Mouse (Mus musculus) forebrain, postnatal 0 days (tissue): ENCODE measurements around the gene Efhd2. TPM values are rescaled to one million over a fixed set of nuclear protein-coding genes. Genes with fewer than 3 reads are reported as not detected.

Source experiments
- ATAC-seq: fragments of 200-750 bp; cut with Nextera tagmentation; 2 replicates; pipeline ENCODE4 v1.8.0; 2017; ENCODE audit warnings: mild to moderate bottlenecking, moderate library complexity
- DNase-seq: peaks from one replicate; pipeline ENCODE4 v3.0.0-alpha.2; 2015
- H3K27ac ChIP-seq: fragments of 300-500 bp; sonication (generic); 2 replicates; pipeline ENCODE4 v1.5.1; 2014; ENCODE audit warnings: low read depth, mild to moderate bottlenecking, antibody characterized with exemption, low read length, moderate library complexity, mixed read lengths
- H3K27me3 ChIP-seq: fragments of 300-500 bp; sonication (generic); 2 replicates; pipeline ENCODE4 v1.6.1; 2014; ENCODE audit warnings: mild to moderate bottlenecking, low read length, mixed read lengths; ENCODE audit not compliant: insufficient read depth
- H3K36me3 ChIP-seq: fragments of 300-500 bp; sonication (generic); 2 replicates; pipeline ENCODE4 v1.6.1; 2014; ENCODE audit warnings: mild to moderate bottlenecking, moderate library complexity; ENCODE audit not compliant: insufficient read depth
- H3K4me1 ChIP-seq: fragments of 300-500 bp; sonication (generic); 2 replicates; pipeline ENCODE4 v1.6.1; 2014; ENCODE audit warnings: antibody characterized with exemption; ENCODE audit not compliant: insufficient read depth
- H3K4me2 ChIP-seq: fragments of 300-500 bp; sonication (generic); 2 replicates; pipeline ENCODE4 v1.6.1; 2014; ENCODE audit warnings: low read depth, mild to moderate bottlenecking, moderate library complexity
- H3K4me3 ChIP-seq: fragments of 300-500 bp; sonication (generic); 2 replicates; pipeline ENCODE4 v1.5.1; 2014; ENCODE audit warnings: low read depth, low read length, mixed read lengths
- H3K9ac ChIP-seq: fragments of 300-500 bp; sonication (generic); 2 replicates; pipeline ENCODE4 v1.6.1; 2014; ENCODE audit warnings: mild to moderate bottlenecking
- H3K9me3 ChIP-seq: fragments of 300-500 bp; sonication (generic); 2 replicates; pipeline ENCODE4 v1.6.1; 2016; ENCODE audit warnings: low read length
- CTCF ChIP-seq: sonication (generic); IDR thresholded peaks from 2 replicates; pipeline ENCODE4 v1.5.1; 2016; ENCODE audit warnings: antibody characterized with exemption, control low read depth, low read depth
- WGBS: fragments of 180-500 bp; shearing (Covaris S2); extraction: QIAGEN DNeasy Blood & Tissue Kit; methylation state at CpG from one replicate; pipeline ENCODE4 v1.1.7; 2014; 5-methylcytosine and 5-hydroxymethylcytosine counted together
- polyA plus RNA-seq: library from polyadenylated mRNA; unstranded; fragments of >200 nt; fragmentation: Nextera tagmentation; extraction: Ambion mirVana; gene quantifications from 2 replicates; pipeline ENCODE4 v1.2.1, GENCODE M21; 2015
- total RNA-seq: library from RNA; depleted of rRNA; stranded (reverse); fragments of >200 nt; gene quantifications from 2 replicates; pipeline ENCODE4 v1.2.3, GENCODE M21; 2014

Efhd2 gene
- total and polyA plus RNA-seq, 2 experiments from 2014 or later = 30.7 to 52.2 TPM

DNA sequence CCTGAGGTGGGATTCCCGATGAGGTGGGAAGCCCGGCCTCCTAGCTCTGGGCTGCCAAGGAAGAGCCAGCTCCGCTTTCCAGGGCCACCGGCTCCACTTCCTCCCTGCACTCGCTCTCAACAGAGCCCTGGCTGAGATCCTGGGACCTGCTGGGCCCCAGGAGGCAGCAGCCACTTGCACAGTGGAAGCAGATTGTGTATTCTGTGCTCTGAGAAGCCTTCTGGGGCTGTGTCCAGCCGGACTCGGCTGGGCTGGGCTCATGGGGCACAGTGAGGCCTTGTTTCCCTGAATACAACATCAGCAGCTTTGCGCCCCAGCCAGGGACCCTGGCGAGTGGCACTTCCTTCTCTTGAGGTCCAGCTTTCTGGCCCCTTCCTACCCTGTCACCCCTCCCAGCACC is 2.8 kb downstream of the Efhd2 start:
- 0 out of 2 replicates have a peak overlapping the region, but pooled peaks have one; percentile 15 for H3K9ac ChIP-seq
- 36% methylated on average over 9 of the region's 9 CpGs for WGBS
- no peak for TF ChIP-seq CTCF
- H3K27ac ChIP-seq = peak overlapping the region; percentile 37; the same call in 1 of the 2 replicates
- H3K27me3 ChIP-seq = no peaks in the 10 kb centered on the region
- H3K4me1 ChIP-seq = peaks cover 29% of the 10 kb centered on the region
- peak overlapping the region; percentile 91 for H3K4me2 ChIP-seq
- H3K4me3 ChIP-seq = 0 out of 2 replicates have a peak overlapping the region, but pooled peaks have one; percentile 76
- ATAC-seq (peak; percentile 56), DNase-seq (peak; percentile 71)
- H3K9me3 ChIP-seq = no peaks in the 10 kb centered on the region
- no peaks in the 10 kb centered on the region for H3K36me3 ChIP-seq

DNA sequence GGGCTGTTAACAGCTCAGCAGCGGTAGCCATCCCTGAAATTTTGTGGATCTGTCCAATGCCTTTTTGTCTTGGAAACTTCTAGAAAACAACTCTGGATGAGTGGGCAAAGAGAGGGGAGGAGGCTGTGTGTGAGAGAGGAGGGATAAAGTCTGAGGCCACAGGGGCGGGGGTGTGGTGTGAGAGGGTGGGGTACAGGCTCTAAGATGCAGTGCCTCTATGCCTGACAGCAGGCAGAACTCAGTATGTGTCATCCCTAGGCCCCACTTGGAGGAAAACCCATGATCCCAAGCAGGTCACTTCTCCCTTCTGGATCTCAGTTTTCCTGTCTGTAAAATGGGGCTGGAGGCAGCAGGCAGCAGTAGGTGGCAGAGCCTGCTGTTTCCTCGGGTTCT is 3.4 kb downstream of the Efhd2 start:
- no peaks in the 10 kb centered on the region for H3K27me3 ChIP-seq
- H3K4me3 ChIP-seq = no peak overlapping the region
- no peaks in the 10 kb centered on the region for H3K36me3 ChIP-seq
- H3K9ac ChIP-seq = no peak overlapping the region
- peaks cover 31% of the 10 kb centered on the region for H3K4me1 ChIP-seq
- DNase-seq = no peak
- H3K9me3 ChIP-seq = no peaks in the 10 kb centered on the region
- peak overlapping the region; percentile 91; the same call in 1 of the 2 replicates for H3K4me2 ChIP-seq
- ATAC-seq = no peak
- peak overlapping the region; percentile 37; the same call in 1 of the 2 replicates for H3K27ac ChIP-seq
- 88% methylated on average over 3 of the region's 3 CpGs for WGBS
- no peak for TF ChIP-seq CTCF

DNA sequence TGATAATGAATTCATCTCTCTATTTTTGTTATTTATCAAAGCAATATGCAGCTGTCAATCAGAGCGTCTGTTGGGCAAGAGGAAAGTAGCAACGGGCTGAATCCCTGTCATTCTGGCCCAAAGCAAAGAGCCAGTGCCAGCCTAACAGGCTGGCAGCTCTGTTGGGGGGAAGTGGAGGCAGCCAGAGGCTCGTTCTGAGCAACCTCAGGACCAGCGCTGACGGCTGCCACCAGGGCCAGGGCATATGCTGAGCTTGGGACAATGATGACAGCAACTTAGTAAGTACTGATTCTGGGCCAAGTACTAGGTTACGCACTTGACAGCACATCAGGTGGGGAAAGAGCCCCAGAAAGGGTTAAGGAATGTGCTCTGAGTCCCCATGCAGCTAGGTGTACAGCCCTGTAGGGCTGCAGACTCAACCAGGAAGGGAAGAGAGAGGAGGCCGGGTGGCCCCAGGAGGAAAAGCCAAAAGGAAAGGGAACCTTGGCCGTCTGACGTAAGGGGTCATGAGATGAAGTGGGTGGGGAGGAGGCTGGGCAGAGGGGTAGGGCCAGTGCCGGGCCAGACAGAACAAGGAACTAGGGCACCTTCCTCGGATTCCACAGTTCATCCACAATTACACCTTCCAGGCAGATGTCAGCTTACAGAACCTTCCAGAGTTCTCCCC is 3.9 kb downstream of the Efhd2 start:
- no peaks in the 10 kb centered on the region for H3K9me3 ChIP-seq
- no peak overlapping the region for H3K4me2 ChIP-seq
- TF ChIP-seq CTCF = no peak
- no peaks in the 10 kb centered on the region for H3K36me3 ChIP-seq
- no peak overlapping the region for H3K4me3 ChIP-seq
- no peak overlapping the region for H3K27ac ChIP-seq
- no peak overlapping the region for H3K9ac ChIP-seq
- peaks cover 33% of the 10 kb centered on the region for H3K4me1 ChIP-seq
- 55% methylated on average over 11 of the region's 11 CpGs for WGBS
- DNase-seq = no peak
- no peak for ATAC-seq
- H3K27me3 ChIP-seq = no peaks in the 10 kb centered on the region

DNA sequence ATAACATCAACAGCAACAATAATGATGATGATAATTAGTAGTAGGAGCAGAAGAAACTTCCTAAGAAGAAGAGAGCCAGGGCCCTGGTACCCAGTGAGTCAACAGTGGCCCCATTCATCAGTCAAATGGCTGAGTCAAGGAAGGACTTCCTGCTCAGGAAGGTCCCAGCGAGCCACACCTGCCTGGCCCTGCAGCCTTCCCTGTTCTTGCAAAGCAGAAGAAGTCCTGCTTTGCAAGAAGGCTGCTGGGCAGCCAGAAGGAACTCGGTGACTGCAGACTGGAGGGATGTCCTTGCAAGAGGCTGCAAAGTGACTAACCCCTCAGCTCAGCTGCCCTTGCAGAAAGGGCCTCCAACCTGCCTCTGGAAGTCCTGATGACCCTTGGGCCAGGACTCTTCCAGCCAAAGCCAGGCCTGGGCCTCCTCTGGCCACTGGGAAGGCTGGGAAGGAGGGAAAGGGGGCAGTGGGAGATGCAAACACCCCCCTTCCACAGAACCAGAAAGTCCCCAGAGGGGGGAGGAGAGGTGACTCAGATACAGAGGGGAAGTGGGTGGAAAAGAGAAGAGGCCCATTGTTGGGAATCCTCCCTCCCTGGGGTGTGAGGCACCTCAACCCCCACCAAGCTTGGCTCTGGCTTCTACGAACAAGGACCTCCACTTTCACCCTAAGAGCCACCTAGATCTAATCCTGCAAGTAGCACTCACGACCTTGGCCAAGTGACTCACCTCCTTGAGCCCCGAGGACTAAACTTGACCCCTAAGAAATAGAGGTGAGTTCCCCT is 5.1 kb downstream of the Efhd2 start:
- Histone ChIP-seq H3K4me1 (peaks cover 27% of the 10 kb centered on the region; the same call in 1 of the 2 replicates), H3K27ac (no peak overlapping the region), H3K36me3 (no peaks in the 10 kb centered on the region), H3K4me3 (no peak overlapping the region), H3K4me2 (no peak overlapping the region), H3K27me3 (no peaks in the 10 kb centered on the region), H3K9me3 (no peaks in the 10 kb centered on the region), H3K9ac (no peak overlapping the region)
- ATAC-seq (no peak), DNase-seq (no peak)
- WGBS = 84% methylated on average over 5 of the region's 5 CpGs
- TF ChIP-seq CTCF = no peak

DNA sequence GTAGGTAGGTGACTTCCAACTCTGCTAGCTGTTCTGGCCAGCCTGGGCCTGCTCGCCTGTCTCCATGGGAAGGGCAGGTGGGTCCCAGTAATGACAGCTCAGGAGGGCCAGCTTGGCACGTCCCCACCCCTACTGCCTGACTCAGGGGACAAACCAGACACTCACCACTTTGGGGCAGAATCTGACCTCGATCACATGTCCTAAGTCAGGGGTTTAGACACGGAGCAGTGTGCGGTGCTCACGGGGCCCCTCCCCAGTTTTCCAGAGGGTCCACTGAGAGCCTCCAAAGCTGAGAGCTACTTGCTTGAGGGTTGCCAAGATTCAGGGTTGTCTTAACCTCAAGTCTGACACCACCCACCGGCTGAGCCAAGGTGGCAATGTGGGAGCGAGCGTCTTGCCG is 6.7 kb downstream of the Efhd2 start:
- no peaks in the 10 kb centered on the region for H3K9me3 ChIP-seq
- H3K36me3 ChIP-seq = no peaks in the 10 kb centered on the region
- no peak for TF ChIP-seq CTCF
- WGBS = 55% methylated on average over 10 of the region's 10 CpGs
- H3K27ac ChIP-seq = no peak overlapping the region
- H3K27me3 ChIP-seq = no peaks in the 10 kb centered on the region
- no peak overlapping the region for H3K4me3 ChIP-seq
- H3K9ac ChIP-seq = no peak overlapping the region
- ATAC-seq (no peak), DNase-seq (no peak)
- H3K4me1 ChIP-seq = peaks cover 24% of the 10 kb centered on the region; the same call in 1 of the 2 replicates
- H3K4me2 ChIP-seq = no peak overlapping the region

DNA sequence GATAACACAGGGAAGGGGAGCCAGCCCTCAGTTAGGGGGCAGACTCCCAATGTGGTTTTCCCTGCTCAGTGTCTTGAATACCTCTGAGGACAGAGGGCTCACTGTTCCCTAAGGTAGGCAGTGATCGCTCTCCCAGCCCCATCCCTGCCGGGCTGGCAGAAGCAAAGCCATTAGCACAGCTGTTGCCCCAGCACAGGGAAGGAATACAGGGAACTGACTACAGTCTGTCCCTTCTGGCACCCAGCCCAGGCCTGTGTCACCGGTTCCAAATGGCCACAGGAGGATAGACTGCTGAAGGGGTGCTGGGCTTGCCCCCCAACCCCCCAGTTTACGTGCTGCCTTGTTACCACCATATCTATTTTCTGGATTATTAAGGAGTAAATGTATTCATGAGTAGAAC is 7.2 kb downstream of the Efhd2 start:
- 15% methylated on average over 4 of the region's 4 CpGs for WGBS
- Histone ChIP-seq H3K9me3 (no peaks in the 10 kb centered on the region), H3K4me2 (no peak overlapping the region), H3K27ac (0 out of 2 replicates have a peak overlapping the region, but pooled peaks have one; percentile 21), H3K9ac (peak overlapping the region; percentile 18; the same call in 1 of the 2 replicates), H3K4me1 (peaks cover 24% of the 10 kb centered on the region; the same call in 1 of the 2 replicates), H3K4me3 (no peak overlapping the region), H3K36me3 (no peaks in the 10 kb centered on the region), H3K27me3 (no peaks in the 10 kb centered on the region)
- DNase-seq = peak; percentile 54
- no peak for TF ChIP-seq CTCF
- ATAC-seq = peak; percentile 40; the same call in 1 of the 2 replicates
